Mouse (Mus musculus) kidney, postnatal 36 days (tissue): Measurements from ENCODE around the gene Myom1.

ENCODE experiments used
- DNase-seq, 2 experiments: peaks; one replicate each; pipeline ENCODE4 v3.0.0; 2021 to 2022; ENCODE audit warnings: mixed read lengths in 2 of 2

The Myom1 gene

DNA sequence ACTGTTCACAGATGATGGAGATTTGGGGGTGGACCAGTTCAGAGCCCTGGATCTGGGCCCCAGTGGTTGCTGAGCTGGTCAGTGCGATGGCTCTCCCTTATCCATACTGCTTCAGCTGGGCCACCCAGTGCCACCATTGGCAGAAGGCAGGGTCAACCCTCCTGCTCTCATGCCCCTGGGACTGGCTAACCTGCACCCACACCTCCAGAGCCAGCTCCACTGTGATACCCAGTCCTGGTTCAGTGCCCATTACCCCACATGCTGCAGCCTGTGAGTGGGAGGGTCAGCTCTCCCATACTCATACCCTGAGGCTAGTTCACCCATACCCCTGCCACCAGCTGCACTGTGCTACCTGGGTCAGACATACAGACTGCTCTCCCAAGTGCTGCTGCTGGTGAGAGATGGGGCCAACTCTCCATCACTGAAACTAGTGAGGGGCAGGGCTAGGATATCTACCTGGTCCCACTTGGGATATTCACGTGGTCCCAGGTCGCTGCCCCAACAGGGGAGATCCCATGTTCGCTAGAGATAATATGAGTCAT, 15.1 kb downstream of the Myom1 start:
- no peak for DNase-seq

DNA sequence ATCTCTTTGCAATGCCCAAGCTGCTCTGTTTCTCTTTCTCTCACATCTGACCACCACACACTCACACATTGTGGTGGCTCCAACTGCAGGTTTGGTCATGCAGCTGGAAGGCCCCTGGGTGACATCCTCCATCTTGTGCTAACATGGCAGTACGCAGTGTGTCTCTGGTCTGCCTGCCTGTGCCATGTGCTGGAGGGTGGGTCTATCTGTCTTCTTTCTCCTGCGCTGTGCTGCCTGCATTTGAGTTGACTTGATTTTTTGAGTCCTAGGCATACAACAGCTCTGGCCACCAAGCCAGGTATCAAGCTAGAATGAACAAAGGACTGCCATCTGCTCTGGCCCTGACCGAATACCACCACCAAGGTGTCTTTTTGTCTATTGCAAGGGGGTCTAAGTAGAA, 15.7 kb downstream of the Myom1 start:
- no peak for DNase-seq

DNA sequence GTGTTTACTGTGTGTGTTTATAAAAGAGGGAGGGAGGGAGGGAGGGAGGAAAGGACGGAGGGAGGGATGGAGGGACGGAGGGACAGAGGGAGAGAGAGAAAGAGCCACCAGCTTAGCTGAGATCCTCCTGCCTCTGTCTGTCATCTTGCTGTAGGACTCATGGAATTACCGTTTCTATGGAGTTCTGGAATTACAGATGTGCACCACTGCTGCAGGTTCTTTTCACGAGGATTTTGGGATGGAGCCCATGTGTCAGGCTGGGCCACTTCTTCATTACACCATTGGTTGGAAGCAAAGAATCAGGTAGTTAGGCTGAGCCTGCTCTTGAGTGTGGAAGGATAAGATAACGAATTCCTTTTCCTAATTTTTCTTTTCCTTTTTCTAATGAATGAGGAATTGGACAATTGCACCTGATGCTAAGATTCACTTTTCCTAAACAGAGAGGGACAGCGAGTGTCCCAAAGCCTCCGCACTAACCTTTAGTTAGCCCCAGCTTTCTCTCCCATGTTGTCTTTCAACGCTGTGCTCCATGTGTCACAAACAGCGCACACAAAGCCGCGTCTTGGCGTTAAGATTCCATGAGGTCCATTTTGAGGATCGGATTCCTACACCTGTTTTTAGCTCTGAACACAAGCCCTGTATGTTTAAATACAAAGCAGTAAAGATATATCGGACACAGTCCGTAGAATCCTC, 16.3 kb downstream of the Myom1 start:
- no peak for DNase-seq

GRCm38 (mm10) chr17:71019309-71019655, 16.8 kb downstream of the Myom1 start:
- DNase-seq, result no peak

DNA sequence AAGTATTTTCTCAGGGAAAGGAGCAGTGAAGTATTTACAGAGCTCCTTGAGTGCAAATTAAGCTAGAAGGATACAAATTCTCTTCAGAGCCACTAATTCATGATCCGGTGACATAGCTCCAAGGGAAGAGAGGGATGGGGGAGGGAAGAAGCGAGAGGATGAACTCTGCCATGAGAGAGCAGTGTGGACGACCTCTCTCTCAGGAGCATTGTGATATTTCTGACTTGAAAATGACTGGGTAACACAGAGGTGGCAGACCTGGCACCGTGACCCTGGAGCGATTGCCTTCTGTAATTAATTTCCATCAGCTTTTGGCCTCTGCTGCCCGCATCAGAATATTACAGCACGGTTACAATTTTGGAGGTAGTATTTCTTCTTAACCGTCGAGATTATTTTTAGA, 17.4 kb downstream of the Myom1 start:
- no peak for DNase-seq

- DNase-seq, result no peak
Observed at GRCm38 (mm10) chr17:71022841-71023240, 20.4 kb downstream of the Myom1 start.

DNA sequence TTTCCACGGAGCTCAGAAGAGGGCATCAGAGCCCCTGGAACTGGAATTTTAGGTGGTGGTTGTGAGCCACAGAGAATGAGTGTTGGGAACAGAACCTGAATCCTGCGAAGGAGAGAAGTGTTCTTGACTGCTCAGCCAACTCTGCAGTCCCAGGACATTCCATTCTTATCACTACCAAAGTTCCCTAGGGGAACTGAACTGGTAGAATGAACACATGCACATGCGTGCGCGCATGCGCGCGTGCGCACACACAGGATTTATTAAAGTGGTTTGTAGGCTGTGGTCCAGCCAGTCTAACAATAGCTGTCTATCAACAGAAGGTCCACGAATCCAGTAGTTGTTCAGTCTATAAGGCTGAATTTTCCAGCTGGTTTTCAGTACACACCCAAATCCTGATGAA, 21.6 kb downstream of the Myom1 start:
- DNase-seq, result no peak

- no peak for DNase-seq
Observed at GRCm38 (mm10) chr17:71025922-71026321, 23.5 kb downstream of the Myom1 start.

- DNase-seq, result no peak
Observed at GRCm38 (mm10) chr17:71027186-71027585, 24.8 kb downstream of the Myom1 start.

DNA sequence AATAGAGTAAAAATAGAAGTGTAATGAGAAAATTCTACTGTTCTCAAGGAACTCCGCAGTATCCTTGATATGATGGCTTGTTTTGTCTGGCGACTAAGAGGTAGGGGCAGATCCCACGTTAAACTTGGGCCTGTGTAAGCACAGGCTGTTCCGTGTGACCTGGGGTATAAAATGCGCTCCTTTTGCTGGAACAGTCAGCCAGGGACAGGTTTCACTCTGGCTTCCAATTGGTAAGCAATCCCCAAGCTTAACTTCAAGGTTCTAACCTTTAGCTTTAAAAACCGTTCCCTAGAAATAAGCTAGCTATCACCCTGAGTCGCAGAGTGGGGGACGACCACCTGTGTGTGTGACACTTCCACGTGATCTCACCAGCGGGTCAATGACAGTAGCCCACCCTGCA, 30.3 kb downstream of the Myom1 start:
- DNase-seq, result no peak

DNA sequence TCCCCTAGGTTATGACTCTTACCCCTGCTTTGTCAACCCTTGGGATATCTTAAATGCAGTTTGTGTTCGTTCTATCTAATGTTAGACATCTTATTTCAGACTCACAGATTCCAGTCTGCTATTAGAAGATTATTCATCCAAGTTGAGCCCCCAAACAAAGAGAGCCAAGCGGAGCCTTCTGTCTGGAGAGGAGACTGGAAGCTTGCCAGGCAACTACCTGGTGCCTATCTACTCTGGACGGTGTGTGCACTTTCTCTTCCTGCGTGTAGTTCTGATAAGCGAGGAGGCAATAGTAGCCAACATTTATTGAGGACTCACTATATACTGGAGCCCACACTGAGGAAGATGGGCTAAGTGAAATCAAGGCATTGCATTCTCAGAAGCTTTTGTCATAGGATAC, 32.0 kb downstream of the Myom1 start:
- DNase-seq, result no peak

GRCm38 (mm10) chr17:71037188-71037587, 34.8 kb downstream of the Myom1 start:
- no peak for DNase-seq

DNA sequence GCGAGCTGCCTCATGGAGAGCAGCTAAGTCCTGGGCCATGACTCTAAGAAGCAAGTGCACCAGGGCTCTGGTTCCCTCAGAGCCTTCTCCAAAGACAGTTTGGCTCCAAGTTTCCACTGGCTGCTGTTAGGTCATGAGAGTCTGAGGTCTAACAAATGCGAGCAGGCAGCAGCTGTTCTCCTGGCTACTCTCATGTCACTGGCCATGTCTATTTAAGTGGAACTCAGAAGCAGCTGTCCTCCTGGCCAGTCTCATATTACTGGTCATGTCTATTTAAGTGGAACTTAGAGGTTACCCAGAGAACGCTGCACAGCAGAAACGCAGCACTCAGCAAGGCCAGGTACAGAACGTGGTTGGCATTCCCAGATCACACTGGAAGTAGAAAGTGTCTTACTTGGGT, 36.4 kb downstream of the Myom1 start:
- DNase-seq, result no peak

DNA sequence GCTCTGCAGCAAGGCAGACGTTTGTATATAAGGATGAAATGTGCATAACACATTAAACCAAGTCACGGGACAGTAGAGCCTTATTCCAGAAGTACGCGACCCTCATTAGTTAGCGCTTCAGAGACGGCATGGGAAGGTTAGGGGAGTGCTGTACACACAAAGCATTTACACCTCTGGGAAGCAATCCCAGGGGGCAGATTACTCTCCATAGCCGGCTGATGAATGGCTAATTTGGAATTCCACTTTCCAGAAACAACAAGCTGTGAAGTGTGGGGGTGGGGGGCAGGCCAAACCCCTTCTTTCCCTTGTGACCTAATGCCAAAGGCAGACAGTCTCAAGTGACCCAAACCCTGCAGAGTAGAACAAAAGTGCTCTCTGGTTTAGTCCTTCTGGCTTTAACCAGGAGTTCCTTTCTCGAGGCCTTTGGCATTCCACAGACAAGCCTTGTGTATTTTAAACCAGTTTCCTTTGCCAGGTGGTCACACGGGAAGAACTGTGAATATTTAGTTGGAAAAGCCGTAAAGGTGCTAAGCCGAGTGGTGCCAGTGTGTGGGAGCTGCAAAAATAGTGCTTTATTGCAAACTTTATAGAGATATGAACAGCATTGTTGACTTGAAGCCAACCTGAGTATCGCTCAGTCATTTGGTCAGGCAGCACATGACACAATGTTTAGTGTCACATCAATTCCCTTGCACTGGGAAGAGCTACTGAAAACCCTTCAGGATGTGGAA, 37.6 kb downstream of the Myom1 start:
- DNase-seq, result no peak

- DNase-seq, result no peak
Observed at GRCm38 (mm10) chr17:71040582-71040880, 38.1 kb downstream of the Myom1 start.

- DNase-seq, result no peak
Observed at GRCm38 (mm10) chr17:71042645-71043044, 40.2 kb downstream of the Myom1 start.

DNA sequence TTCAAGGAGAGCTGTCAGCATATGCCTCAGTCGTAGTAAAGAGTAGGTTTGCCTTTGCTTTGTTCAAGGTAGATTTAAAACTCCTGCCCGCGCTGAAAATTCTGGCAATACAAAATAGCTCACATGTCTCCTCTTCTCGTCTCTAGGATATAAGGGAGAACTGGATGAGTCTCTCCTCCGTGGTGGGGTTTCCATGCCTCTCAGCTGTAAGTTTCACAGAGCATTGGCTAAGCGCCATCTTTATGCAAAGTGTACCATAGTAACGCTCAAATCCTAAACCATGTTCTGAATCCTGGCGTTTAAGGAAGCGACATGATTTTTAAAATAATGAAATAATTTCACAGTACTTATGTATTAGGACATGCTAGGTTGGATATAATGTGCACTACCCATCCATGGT, 43.2 kb downstream of the Myom1 start:
- no peak for DNase-seq

DNA sequence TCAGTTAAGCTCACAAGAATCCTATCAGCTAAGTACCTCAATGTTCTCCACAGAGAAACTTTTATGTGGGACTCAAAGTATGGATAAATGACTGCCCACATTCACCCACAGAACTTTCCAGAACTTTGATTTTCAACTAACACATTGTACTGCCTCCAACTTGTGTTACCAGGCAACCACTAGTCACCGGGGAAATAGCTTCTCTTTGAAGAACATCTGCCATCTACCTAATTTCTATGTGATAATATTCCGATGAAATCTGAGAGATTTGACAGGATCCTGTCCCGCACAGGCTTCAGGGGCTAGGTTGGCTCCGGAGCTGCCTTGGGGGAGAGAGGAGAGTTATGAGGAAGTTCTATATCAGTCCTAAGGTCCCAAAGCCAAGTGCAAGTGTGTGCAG, 44.4 kb downstream of the Myom1 start:
- no peak for DNase-seq

- DNase-seq, result no peak
Observed at GRCm38 (mm10) chr17:71049292-71049691, 46.9 kb downstream of the Myom1 start.

- DNase-seq, result no peak
Observed at GRCm38 (mm10) chr17:71053134-71053708, 50.8 kb downstream of the Myom1 start.

DNA sequence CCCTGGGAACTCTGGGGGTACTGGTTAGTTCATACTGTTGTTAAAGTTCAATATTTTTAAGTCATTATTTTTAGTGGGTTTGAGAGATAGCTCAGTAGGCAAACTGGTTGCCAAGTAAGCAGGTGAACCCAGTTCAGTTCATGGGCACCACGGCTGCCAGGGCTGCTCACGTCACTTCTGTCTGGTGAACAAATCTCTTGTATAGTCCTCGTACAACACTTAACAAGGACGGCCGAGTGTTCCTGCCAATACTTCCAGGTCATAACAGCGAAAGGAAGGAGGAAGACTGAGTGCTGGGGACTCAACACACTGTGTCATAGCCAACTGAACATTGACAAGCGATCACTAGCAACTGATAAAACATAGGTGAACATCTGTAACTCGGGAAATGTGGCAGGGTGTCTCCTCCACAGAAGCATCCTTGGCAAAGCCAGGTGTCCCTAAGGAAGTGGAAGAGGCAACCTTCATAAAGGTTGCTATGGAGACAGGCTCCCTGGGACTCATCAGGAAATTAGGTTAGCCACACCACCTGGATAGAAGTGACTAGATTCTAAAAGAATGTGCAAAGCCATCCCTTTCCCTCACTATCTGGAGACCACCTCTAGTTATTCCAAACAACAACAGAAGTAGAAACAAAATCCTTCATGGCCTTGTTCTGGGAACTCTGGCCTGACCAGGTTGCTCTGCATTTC, 52.9 kb downstream of the Myom1 start:
- no peak for DNase-seq

DNA sequence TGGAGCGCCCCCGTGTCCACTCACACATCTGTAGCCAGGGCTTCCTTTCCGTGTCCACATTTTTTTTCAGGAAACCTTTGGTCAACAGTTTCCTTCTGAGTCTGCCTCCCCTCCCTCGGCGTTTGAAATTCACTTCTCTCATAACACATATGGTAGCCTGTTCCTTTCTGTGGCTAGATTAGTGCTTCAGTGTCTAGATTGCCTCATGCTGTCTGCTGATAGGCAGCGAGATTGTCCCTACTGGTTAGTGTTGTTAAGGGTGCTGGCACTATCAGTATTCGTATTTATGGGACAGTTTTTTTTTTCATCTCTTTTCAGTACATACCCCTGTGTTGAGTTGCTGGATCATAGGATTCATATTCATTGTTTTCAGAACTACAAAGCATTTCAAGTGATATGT, 54.0 kb downstream of the Myom1 start:
- no peak for DNase-seq

- no peak for DNase-seq
Observed at GRCm38 (mm10) chr17:71057758-71058157, 55.3 kb downstream of the Myom1 start.

- DNase-seq, result no peak
Observed at GRCm38 (mm10) chr17:71059213-71059612, 56.8 kb downstream of the Myom1 start.
